Mouse (Mus musculus) E14TG2a.4 (cell line): ENCODE data around the gene Dach1.

Experiments used
- CTCF ChIP-seq: conservative IDR thresholded peaks from 2 replicates; pipeline ENCODE4 v1.5.1; 2014; ENCODE audit warnings: low read length
- NANOG ChIP-seq: IDR thresholded peaks from 2 replicates; pipeline ENCODE4 v1.6.1; 2014; ENCODE audit warnings: borderline replicate concordance, low read length, mixed read lengths
- POU5F1 ChIP-seq: IDR thresholded peaks from 2 replicates; pipeline ENCODE4 v1.6.1; 2014; ENCODE audit warnings: low read length, borderline replicate concordance

DNA sequence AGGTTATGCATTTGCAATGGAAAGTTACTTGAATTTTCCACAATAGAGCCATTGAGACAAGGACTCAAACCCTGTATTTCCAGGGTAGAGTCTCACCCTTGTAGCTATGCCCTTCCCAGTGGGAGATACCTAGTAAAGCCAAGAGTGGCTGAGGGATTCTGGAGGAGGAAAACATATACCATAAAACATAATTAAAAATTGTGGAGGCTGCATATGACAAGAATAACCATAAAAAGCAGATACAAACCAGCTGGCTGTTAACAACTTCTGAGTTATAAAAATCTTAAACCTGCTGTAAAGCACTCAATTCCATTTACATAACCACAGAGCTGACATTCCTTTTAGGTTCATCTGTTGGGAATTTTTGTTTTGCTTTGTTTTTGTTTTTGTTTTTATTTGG lies 171.0 kb downstream of the Dach1 start:
- no peak for TF ChIP-seq CTCF
- TF ChIP-seq POU5F1 = no peak
- no peak for TF ChIP-seq NANOG
